Mouse (Mus musculus) small intestine, adult 2 months (tissue): ENCODE data around the gene Dcpp3.

Experiments used
- CTCF ChIP-seq: fragments of 200-500 bp; IDR thresholded peaks from 2 replicates; pipeline ENCODE4 v1.5.1; 2012; ENCODE audit warnings: low read depth, mild to moderate bottlenecking, control low read depth, inconsistent platforms, low read length, moderate library complexity, mixed read lengths; ENCODE audit not compliant: insufficient replicate concordance, insufficient read length; ENCODE audit errors: extremely low read depth
- POLR2A ChIP-seq: fragments of 200-500 bp; IDR thresholded peaks from 2 replicates; pipeline ENCODE4 v1.6.1; 2012; ENCODE audit warnings: low read depth, mild to moderate bottlenecking, control low read depth, inconsistent platforms, low read length, moderate library complexity

GRCm38 (mm10) chr17:23960084-23960738 lies 43.0 kb downstream of the Dcpp3 start:
- TF ChIP-seq POLR2A = no peak
- TF ChIP-seq CTCF = peak; percentile 94; the same call in 1 of the 2 replicates
